Mouse (Mus musculus) cerebral cortex, adult 2 months (tissue): Measurements from ENCODE around the gene Fam155a.

Source experiments
- WGBS: fragments of 180-500 bp; shearing (Covaris S2); methylation state at CpG from one replicate; pipeline ENCODE4 v1.1.7; 2018; 5-methylcytosine and 5-hydroxymethylcytosine counted together

Gene Fam155a

GRCm38 (mm10) chr8:9770999-9771605 is at the start of gene Fam155a:
Fam155a (minus strand) TSS chr8:9771161.
- 1% methylated on average over 27 of the region's 29 CpGs for WGBS

GRCm38 (mm10) chr8:9813273-9813946 is 42.4 kb upstream of the Fam155a start:
- WGBS, result 72% methylated on average over 8 of the region's 8 CpGs

GRCm38 (mm10) chr8:9810955-9811530 is 40.1 kb upstream of the Fam155a start:
- 56% methylated on average over 12 of the region's 12 CpGs for WGBS

GRCm38 (mm10) chr8:9808596-9808995 is 37.6 kb upstream of the Fam155a start:
- 84% methylated on average over 9 of the region's 9 CpGs for WGBS

GRCm38 (mm10) chr8:9805676-9806075 is 34.7 kb upstream of the Fam155a start:
- WGBS, result 75% methylated on average over 1 of the region's 1 CpGs

GRCm38 (mm10) chr8:9800346-9800745 is 29.4 kb upstream of the Fam155a start:
- WGBS, result 40% methylated on average over 10 of the region's 11 CpGs

- 74% methylated on average over 11 of the region's 11 CpGs for WGBS
Observed at GRCm38 (mm10) chr8:9799923-9800322, 29.0 kb upstream of the Fam155a start.

GRCm38 (mm10) chr8:9797514-9797913 is 26.6 kb upstream of the Fam155a start:
- 39% methylated on average over 8 of the region's 8 CpGs for WGBS

- 73% methylated on average over 6 of the region's 6 CpGs for WGBS
Observed at GRCm38 (mm10) chr8:9795724-9796123, 24.8 kb upstream of the Fam155a start.

- 79% methylated on average over 9 of the region's 9 CpGs for WGBS
Observed at GRCm38 (mm10) chr8:9793351-9793750, 22.4 kb upstream of the Fam155a start.

GRCm38 (mm10) chr8:9780332-9780731 is 9.4 kb upstream of the Fam155a start:
- 77% methylated on average over 10 of the region's 10 CpGs for WGBS

- 72% methylated on average over 8 of the region's 8 CpGs for WGBS
Observed at GRCm38 (mm10) chr8:9778148-9778547, 7.2 kb upstream of the Fam155a start.

GRCm38 (mm10) chr8:9776818-9777217 is 5.9 kb upstream of the Fam155a start:
- 56% methylated on average over 10 of the region's 10 CpGs for WGBS

- 2% methylated on average over 6 of the region's 6 CpGs for WGBS
Observed at GRCm38 (mm10) chr8:9772519-9772840, 1.5 kb upstream of the Fam155a start.

- WGBS, result 2% methylated on average over 55 of the region's 55 CpGs
Observed at GRCm38 (mm10) chr8:9771606-9772518, 901 bp upstream of the Fam155a start.

GRCm38 (mm10) chr8:9770261-9770998 is 531 bp downstream of the Fam155a start:
- under 1% methylated on average over 47 of the region's 48 CpGs for WGBS

GRCm38 (mm10) chr8:9769061-9769460 is 1.9 kb downstream of the Fam155a start:
- 35% methylated on average over 6 of the region's 6 CpGs for WGBS

GRCm38 (mm10) chr8:9735169-9735568 is 35.8 kb downstream of the Fam155a start:
- 43% methylated on average over 5 of the region's 5 CpGs for WGBS

- WGBS, result 69% methylated on average over 4 of the region's 4 CpGs
Observed at GRCm38 (mm10) chr8:9709791-9710190, 61.2 kb downstream of the Fam155a start.

- WGBS, result 40% methylated on average over 8 of the region's 8 CpGs
Observed at GRCm38 (mm10) chr8:9707433-9707832, 63.5 kb downstream of the Fam155a start.

- WGBS, result 55% methylated on average over 2 of the region's 2 CpGs
Observed at GRCm38 (mm10) chr8:9694794-9695193, 76.2 kb downstream of the Fam155a start.

GRCm38 (mm10) chr8:9692370-9692769 is 78.6 kb downstream of the Fam155a start:
- WGBS, result 45% methylated on average over 5 of the region's 5 CpGs
